Comparison of ENCODE assay signal across 9 mouse cellular contexts in the genomic region with DNA sequence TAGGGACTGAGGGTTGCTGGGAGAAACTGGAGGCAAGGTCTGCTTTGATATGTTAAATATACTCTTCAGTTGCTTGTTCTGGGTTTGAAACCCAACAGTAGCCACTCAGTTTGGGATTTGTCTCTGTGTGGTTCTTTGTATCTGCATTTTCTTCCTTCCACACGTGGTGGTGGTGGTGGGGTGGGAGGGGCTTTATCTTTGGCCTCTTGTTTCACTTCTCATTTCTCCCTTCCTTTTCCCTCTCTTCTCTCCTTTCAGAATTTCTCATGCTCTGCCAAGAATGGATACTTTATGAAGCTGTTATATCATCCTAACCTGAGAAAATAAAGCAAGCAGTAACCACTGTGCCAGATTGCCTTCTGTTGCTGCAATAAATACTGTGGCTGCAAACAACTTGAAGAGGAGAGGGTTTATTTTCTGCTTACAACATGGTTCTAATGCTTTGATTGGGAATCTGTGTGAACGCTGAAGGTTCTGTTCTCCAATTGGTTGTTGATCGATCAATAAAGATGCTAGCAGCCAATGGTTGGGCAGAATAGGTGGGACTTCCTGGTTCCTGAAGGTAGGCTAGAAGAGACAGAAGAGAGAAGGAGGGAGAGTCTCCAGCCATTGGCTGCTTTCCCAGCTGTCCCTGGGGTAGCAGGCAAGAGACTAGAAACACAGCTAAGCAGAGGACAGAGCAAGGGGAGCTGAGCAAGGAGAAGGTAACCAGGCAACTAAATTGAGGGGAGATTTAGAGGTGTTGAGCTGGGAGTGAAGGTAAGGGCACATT.
A peak's percentile ranks its signal among the peaks of the same experiment; 100 is the strongest.
DNase-seq lines count a peak whose midpoint lies in the region; ATAC-seq lines count a peak whose summit lies in the region.
"Had no signal": no experiment of that assay in that cellular context is flagged by ENCODE, and none has a peak within 500 bp of the region (broad histone marks: within the 10 kb centered on the region; RNA-seq: fewer than 3 reads in every experiment).

No protein-coding gene starts in this region.

- ATAC-seq in kidney, embryonic 16.5 days (ENCODE audit: low FRiP score, low TSS enrichment), result no peak
- ATAC-seq in inflammation-experienced regulatory T-cells, adult 6 months, result peak; percentile 97
- ATAC-seq in megakaryocyte progenitor cell, adult 5-6 weeks (replicated peaks; ENCODE audit: poor library complexity), result peak; percentile 88
- no peak for ATAC-seq in intestine, embryonic 16.5 days

- no peaks in the 10 kb centered on the region for H3K36me3 ChIP-seq in kidney, embryonic 16.5 days (ENCODE audit: insufficient read depth, low read length)
- H3K36me3 ChIP-seq in intestine, embryonic 16.5 days (ENCODE audit: control insufficient read depth, insufficient read depth, low read length), result no peaks in the 10 kb centered on the region
- H3K36me3 ChIP-seq: embryonic facial prominence, embryonic 13.5 days had no signal

- H3K4me1 ChIP-seq in kidney, embryonic 16.5 days (ENCODE audit: insufficient read depth, low read length), result peaks cover 23% of the 10 kb centered on the region
- no peaks in the 10 kb centered on the region for H3K4me1 ChIP-seq in intestine, embryonic 16.5 days (ENCODE audit: control insufficient read depth, insufficient read depth, low read length)

- no peak overlapping the region for H3K4me2 ChIP-seq in kidney, embryonic 16.5 days (replicated peaks; ENCODE audit: low read depth, low read length)
- H3K4me2 ChIP-seq in intestine, embryonic 16.5 days (ENCODE audit: low read depth, low read length), result no peak overlapping the region
- H3K4me2 ChIP-seq: embryonic facial prominence, embryonic 13.5 days had no signal

- H3K27me3 ChIP-seq in kidney, embryonic 16.5 days (ENCODE audit: insufficient read depth, low read length), result no peaks in the 10 kb centered on the region
- no peaks in the 10 kb centered on the region for H3K27me3 ChIP-seq in intestine, embryonic 16.5 days (replicated peaks; ENCODE audit: control insufficient read depth, insufficient read depth, low read length)
- H3K27me3 ChIP-seq: embryonic facial prominence, embryonic 13.5 days had no signal

- no peak overlapping the region for H3K4me3 ChIP-seq in kidney, embryonic 16.5 days (ENCODE audit: low read length)
- no peak overlapping the region for H3K4me3 ChIP-seq in intestine, embryonic 16.5 days (ENCODE audit: low read length)
- H3K4me3 ChIP-seq: embryonic facial prominence, embryonic 13.5 days had no signal

- 61% methylated on average over 3 of the region's 3 CpGs for WGBS in kidney, embryonic 16.5 days
- WGBS in intestine, embryonic 16.5 days, result 74% methylated on average over 3 of the region's 3 CpGs

- peak; percentile 48 for DNase-seq in kidney, adult 11 months
- peak; percentile 62 for DNase-seq in ES-CJ7 (ENCODE audit: low read depth, low spot score)
- DNase-seq in cerebellum, adult 18-20 months, result peak; percentile 54 to 65
- peak; percentile 71 for DNase-seq in thymus, postnatal 14 days

- H3K9ac ChIP-seq in kidney, embryonic 16.5 days (replicated peaks; ENCODE audit: low read length), result no peak overlapping the region
- no peak overlapping the region for H3K9ac ChIP-seq in intestine, embryonic 16.5 days (ENCODE audit: low read depth, low read length)
- H3K9ac ChIP-seq: embryonic facial prominence, embryonic 13.5 days had no signal

- no peaks in the 10 kb centered on the region for H3K9me3 ChIP-seq in kidney, embryonic 16.5 days (ENCODE audit: low read length)
- H3K9me3 ChIP-seq in intestine, embryonic 16.5 days (ENCODE audit: control insufficient read depth, low read length), result no peaks in the 10 kb centered on the region

- no peak overlapping the region; the same call in 1 of the 2 replicates for H3K27ac ChIP-seq in kidney, embryonic 16.5 days (ENCODE audit: low read length)
- H3K27ac ChIP-seq in intestine, embryonic 16.5 days (ENCODE audit: low read length), result no peak overlapping the region
- H3K27ac ChIP-seq: embryonic facial prominence, embryonic 13.5 days had no signal

Comparison
In these comparisons a context has a peak if more than half of its experiments do, and no peak if none do; other contexts are left out.
1. ATAC-seq: peak in inflammation-experienced regulatory T-cells, adult 6 months (single experiment) and megakaryocyte progenitor cell, adult 5-6 weeks (single experiment); none in kidney, embryonic 16.5 days (single experiment) and intestine, embryonic 16.5 days (single experiment).
2. Peak in every context shown above with its lines, with median percentiles within 50 percentile points of each other: DNase-seq.